Mouse (Mus musculus): Measurements from ENCODE around the gene Naaa. TPM values are rescaled to one million over a fixed set of nuclear protein-coding genes. Genes with fewer than 3 reads are reported as not detected.

Naaa gene
- polyA plus RNA-seq (2015; fragmentation: Nextera tagmentation; extraction: Ambion mirVana): 16.4 and 17.7 TPM in 2 replicates

GRCm38 (mm10) chr5:92277437-92278394 lies at the start of gene Naaa:
Gene Naaa, minus strand, starts transcription at chr5:92278170.
- 3% methylated on average over 54 of the region's 54 CpGs for WGBS

GRCm38 (mm10) chr5:92327367-92327766 lies 49.4 kb upstream of the Naaa start:
- H3K27me3 ChIP-seq (replicated peaks): no peaks in the 10 kb centered on the region
- H3K9ac ChIP-seq: no peak overlapping the region
- H3K4me3 ChIP-seq: no peak overlapping the region
- H3K27ac ChIP-seq: no peak overlapping the region
- WGBS: 86% methylated on average over 6 of the region's 6 CpGs
- H3K4me1 ChIP-seq: no peaks in the 10 kb centered on the region
- no peak for ATAC-seq (replicated peaks)
- no peaks in the 10 kb centered on the region for H3K36me3 ChIP-seq (replicated peaks)
- no peak overlapping the region for H3K4me2 ChIP-seq
- H3K9me3 ChIP-seq: no peaks in the 10 kb centered on the region

More at GRCm38 (mm10) chr5:92277437-92278394, at the start of gene Naaa:
- H3K9ac ChIP-seq: peak within 1 kb of the TSS; percentile 52
- H3K4me3 ChIP-seq: peak within 1 kb of the TSS; percentile 56
- H3K27ac ChIP-seq: peak within 1 kb of the TSS; percentile 61
- peaks cover 9% of the 10 kb centered on the region for H3K4me1 ChIP-seq
- H3K36me3 ChIP-seq (replicated peaks): no peaks in the 10 kb centered on the region
- peak within 1 kb of the TSS; percentile 88 for H3K4me2 ChIP-seq
- H3K9me3 ChIP-seq: no peaks in the 10 kb centered on the region
- peak; percentile 91 for ATAC-seq (replicated peaks)
- H3K27me3 ChIP-seq (replicated peaks): no peaks in the 10 kb centered on the region

- no peak overlapping the region for H3K4me2 ChIP-seq
- no peaks in the 10 kb centered on the region for H3K9me3 ChIP-seq
- no peak overlapping the region for H3K4me3 ChIP-seq
- H3K4me1 ChIP-seq: no peaks in the 10 kb centered on the region
- 94% methylated on average over 5 of the region's 5 CpGs for WGBS
- H3K27me3 ChIP-seq (replicated peaks): no peaks in the 10 kb centered on the region
- H3K9ac ChIP-seq: no peak overlapping the region
- no peak for ATAC-seq (replicated peaks)
- H3K27ac ChIP-seq: no peak overlapping the region
- no peaks in the 10 kb centered on the region for H3K36me3 ChIP-seq (replicated peaks)
Measured at GRCm38 (mm10) chr5:92323264-92323663, 45.3 kb upstream of the Naaa start.

GRCm38 (mm10) chr5:92322612-92323011 lies 44.6 kb upstream of the Naaa start:
- H3K4me3 ChIP-seq: no peak overlapping the region
- H3K27ac ChIP-seq: no peak overlapping the region
- ATAC-seq (replicated peaks): no peak
- WGBS: 91% methylated on average over 4 of the region's 4 CpGs
- H3K4me1 ChIP-seq: no peaks in the 10 kb centered on the region
- H3K9ac ChIP-seq: no peak overlapping the region
- no peaks in the 10 kb centered on the region for H3K9me3 ChIP-seq
- no peak overlapping the region for H3K4me2 ChIP-seq
- H3K27me3 ChIP-seq (replicated peaks): no peaks in the 10 kb centered on the region
- no peaks in the 10 kb centered on the region for H3K36me3 ChIP-seq (replicated peaks)

- ATAC-seq (replicated peaks): no peak
- Histone ChIP-seq H3K9ac (no peak overlapping the region), H3K4me3 (no peak overlapping the region), H3K36me3 (replicated peaks) (no peaks in the 10 kb centered on the region), H3K4me2 (no peak overlapping the region), H3K27me3 (replicated peaks) (no peaks in the 10 kb centered on the region), H3K9me3 (no peaks in the 10 kb centered on the region), H3K4me1 (no peaks in the 10 kb centered on the region), H3K27ac (no peak overlapping the region)
- WGBS: 83% methylated on average over 8 of the region's 8 CpGs
Measured at GRCm38 (mm10) chr5:92321631-92322400, 43.8 kb upstream of the Naaa start.

- no peak overlapping the region for H3K9ac ChIP-seq
- no peaks in the 10 kb centered on the region for H3K36me3 ChIP-seq (replicated peaks)
- ATAC-seq (replicated peaks): no peak
- H3K27me3 ChIP-seq (replicated peaks): no peaks in the 10 kb centered on the region
- H3K4me1 ChIP-seq: no peaks in the 10 kb centered on the region
- no peaks in the 10 kb centered on the region for H3K9me3 ChIP-seq
- no peak overlapping the region for H3K27ac ChIP-seq
- no peak overlapping the region for H3K4me3 ChIP-seq
- WGBS: 92% methylated on average over 14 of the region's 14 CpGs
- H3K4me2 ChIP-seq: no peak overlapping the region
Measured at GRCm38 (mm10) chr5:92318596-92318995, 40.6 kb upstream of the Naaa start.

GRCm38 (mm10) chr5:92318119-92318518 lies 40.1 kb upstream of the Naaa start:
- Histone ChIP-seq H3K4me3 (no peak overlapping the region), H3K4me1 (no peaks in the 10 kb centered on the region), H3K27ac (no peak overlapping the region), H3K9ac (no peak overlapping the region), H3K36me3 (replicated peaks) (no peaks in the 10 kb centered on the region), H3K4me2 (no peak overlapping the region), H3K27me3 (replicated peaks) (no peaks in the 10 kb centered on the region), H3K9me3 (no peaks in the 10 kb centered on the region)
- no peak for ATAC-seq (replicated peaks)
- WGBS: 92% methylated on average over 7 of the region's 7 CpGs

- Histone ChIP-seq H3K4me2 (no peak overlapping the region), H3K4me3 (no peak overlapping the region), H3K27ac (no peak overlapping the region), H3K36me3 (replicated peaks) (no peaks in the 10 kb centered on the region), H3K9ac (no peak overlapping the region), H3K27me3 (replicated peaks) (no peaks in the 10 kb centered on the region), H3K4me1 (peaks cover 14% of the 10 kb centered on the region), H3K9me3 (no peaks in the 10 kb centered on the region)
- 79% methylated on average over 7 of the region's 7 CpGs for WGBS
- no peak for ATAC-seq (replicated peaks)
Measured at GRCm38 (mm10) chr5:92313776-92314175, 35.8 kb upstream of the Naaa start.

GRCm38 (mm10) chr5:92312046-92312715 lies 34.2 kb upstream of the Naaa start:
- Histone ChIP-seq H3K36me3 (replicated peaks) (no peaks in the 10 kb centered on the region), H3K4me2 (no peak overlapping the region), H3K9ac (no peak overlapping the region), H3K27ac (no peak overlapping the region), H3K4me1 (peaks cover 23% of the 10 kb centered on the region), H3K27me3 (replicated peaks) (no peaks in the 10 kb centered on the region), H3K4me3 (no peak overlapping the region), H3K9me3 (no peaks in the 10 kb centered on the region)
- 13% methylated on average over 13 of the region's 13 CpGs for WGBS
- no peak for ATAC-seq (replicated peaks)

- Histone ChIP-seq H3K9me3 (no peaks in the 10 kb centered on the region), H3K4me2 (peak within 1 kb of the TSS; percentile 71)
- WGBS: 2% methylated on average over 41 of the region's 41 CpGs
Measured at GRCm38 (mm10) chr5:92309681-92310511, 31.9 kb upstream of the Naaa start, which contains the start of gene Sdad1. Gene Sdad1, minus strand, starts transcription at chr5:92310479.

GRCm38 (mm10) chr5:92304291-92304690 lies 26.3 kb upstream of the Naaa start:
- H3K4me1 ChIP-seq: peaks cover 14% of the 10 kb centered on the region
- H3K4me2 ChIP-seq: no peak overlapping the region
- H3K27me3 ChIP-seq (replicated peaks): no peaks in the 10 kb centered on the region
- H3K9ac ChIP-seq: no peak overlapping the region
- H3K9me3 ChIP-seq: no peaks in the 10 kb centered on the region
- H3K27ac ChIP-seq: no peak overlapping the region
- no peak for ATAC-seq (replicated peaks)
- peaks cover 57% of the 10 kb centered on the region for H3K36me3 ChIP-seq (replicated peaks)
- 89% methylated on average over 3 of the region's 3 CpGs for WGBS
- no peak overlapping the region for H3K4me3 ChIP-seq

More at GRCm38 (mm10) chr5:92309681-92310511, 31.9 kb upstream of the Naaa start, which contains the start of gene Sdad1:
- Histone ChIP-seq H3K9ac (peak within 1 kb of the TSS; percentile 68), H3K4me1 (peaks cover 23% of the 10 kb centered on the region), H3K36me3 (replicated peaks) (peaks cover 9% of the 10 kb centered on the region), H3K4me3 (peak within 1 kb of the TSS; percentile 78), H3K27ac (peak within 1 kb of the TSS; percentile 68), H3K27me3 (replicated peaks) (no peaks in the 10 kb centered on the region)
- ATAC-seq (replicated peaks): peak; percentile 98

Data from midbrain, embryonic 15.5 days (tissue).